Mouse (Mus musculus) heart, embryonic 14.5 days (tissue): ENCODE data around the gene Txndc9. TPM values are rescaled to one million over a fixed set of nuclear protein-coding genes. Genes with fewer than 3 reads are reported as not detected.

ENCODE experiments used
- ATAC-seq: fragments of 200-750 bp; cut with Nextera tagmentation; 2 replicates; pipeline ENCODE4 v1.8.0; 2017; ENCODE audit warnings: low read depth, moderate TSS enrichment; ENCODE audit not compliant: insufficient number of reproducible peaks, insufficient read depth, low FRiP score
- H3K27ac ChIP-seq, 2 experiments: fragments of 200-500 bp in 1 of 2; fragments of 300-500 bp in 1 of 2; sonication (generic) in 1 of 2; replicated peaks in 1 of 2; 2 replicates each; pipeline ENCODE4 v1.5.1; 2012 to 2014; ENCODE audit warnings: low read depth in 2 of 2, low read length in 2 of 2, control low read depth in 1 of 2, mild to moderate bottlenecking in 1 of 2, mixed read lengths in 1 of 2; ENCODE audit not compliant: control insufficient read depth in 1 of 2, insufficient read depth in 1 of 2
- H3K27me3 ChIP-seq: fragments of 300-500 bp; sonication (generic); 2 replicates; pipeline ENCODE4 v1.6.1; 2014; ENCODE audit warnings: mild to moderate bottlenecking, low read length, control low read depth; ENCODE audit not compliant: control insufficient read depth, insufficient read depth
- H3K36me3 ChIP-seq: fragments of 300-500 bp; sonication (generic); 2 replicates; pipeline ENCODE4 v1.6.1; 2014; ENCODE audit warnings: mild to moderate bottlenecking, control low read depth, low read length, mixed read lengths; ENCODE audit not compliant: control insufficient read depth, insufficient read depth
- H3K4me1 ChIP-seq, 2 experiments: fragments of 200-500 bp in 1 of 2; fragments of 300-500 bp in 1 of 2; sonication (generic) in 1 of 2; 2 replicates each; pipeline ENCODE4 v1.6.1; 2012 to 2014; ENCODE audit warnings: low read length in 2 of 2, control low read depth in 1 of 2, mixed read lengths in 1 of 2; ENCODE audit not compliant: control insufficient read depth in 2 of 2, insufficient read depth in 2 of 2
- H3K4me2 ChIP-seq: fragments of 300-500 bp; sonication (generic); 2 replicates; pipeline ENCODE4 v1.6.1; 2014; ENCODE audit warnings: mild to moderate bottlenecking, low read length
- H3K4me3 ChIP-seq, 2 experiments: fragments of 200-500 bp in 1 of 2; fragments of 300-500 bp in 1 of 2; sonication (generic) in 1 of 2; 2 replicates each; pipeline ENCODE4 v1.5.1; 2012 to 2014; ENCODE audit warnings: low read length in 2 of 2, mild to moderate bottlenecking in 2 of 2, control low read depth in 1 of 2, low read depth in 1 of 2, moderate library complexity in 1 of 2; ENCODE audit not compliant: control insufficient read depth in 1 of 2, insufficient read depth in 1 of 2
- H3K9ac ChIP-seq: fragments of 300-500 bp; sonication (generic); 2 replicates; pipeline ENCODE4 v1.6.1; 2014; ENCODE audit warnings: mild to moderate bottlenecking, low read length
- H3K9me3 ChIP-seq: fragments of 300-500 bp; sonication (generic); 2 replicates; pipeline ENCODE4 v1.6.1; 2016; ENCODE audit warnings: low read length, control low read depth; ENCODE audit not compliant: control insufficient read depth
- WGBS: fragments of 180-500 bp; shearing (Covaris S2); extraction: QIAGEN DNeasy Blood & Tissue Kit; methylation state at CpG from one replicate; pipeline ENCODE4 v1.1.7; 2014; 5-methylcytosine and 5-hydroxymethylcytosine counted together
- polyA plus RNA-seq: library from polyadenylated mRNA; unstranded; fragments of >200 nt; fragmentation: Nextera tagmentation; extraction: Ambion mirVana; gene quantifications from 2 replicates; pipeline ENCODE4 v1.2.1, GENCODE M21; 2014

The Txndc9 gene
- 97.9 and 107 TPM in 2 replicates for polyA plus RNA-seq

DNA sequence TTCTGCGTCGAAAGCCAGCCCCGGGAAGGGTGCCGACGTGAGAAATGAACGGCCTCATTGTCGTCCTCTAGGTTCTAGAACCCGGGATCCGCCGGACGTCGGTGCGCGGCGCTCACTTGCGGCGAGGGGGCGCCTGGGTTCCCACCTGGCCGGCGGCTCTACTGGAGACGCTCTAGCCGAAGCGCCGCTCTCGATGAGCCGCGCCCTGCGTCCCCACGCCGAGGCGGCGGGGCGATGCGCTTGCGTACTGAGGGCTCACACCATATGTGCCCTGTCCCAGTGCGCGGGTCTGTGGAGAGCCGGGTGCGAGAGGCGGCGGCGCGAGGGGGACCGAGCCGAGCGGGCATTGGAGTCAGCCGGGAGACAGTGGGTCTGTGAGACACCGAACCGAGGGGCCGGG, at the start of gene Txndc9, which contains the start of gene Eif5b:
TSS of gene Txndc9 (minus strand) at position 27 of the 400 bp plus-strand sequence.
TSS of gene Eif5b (plus strand) at position 144 of the 400 bp plus-strand sequence.
- H3K9me3 ChIP-seq = no peaks in the 10 kb centered on the region
- H3K4me1 ChIP-seq = peaks cover 0 to 16% of the 10 kb centered on the region in 2 experiments; a peak in 2 of 4 replicates
- peak within 1 kb of the TSS; percentile 82 for H3K4me2 ChIP-seq
- WGBS = 0% methylated on average over 50 of the region's 50 CpGs
- peak within 1 kb of the TSS; percentile 93 to 98 for H3K27ac ChIP-seq
- ATAC-seq = peak; percentile 93
- H3K9ac ChIP-seq = peak within 1 kb of the TSS; percentile 95
- H3K27me3 ChIP-seq = no peaks in the 10 kb centered on the region
- peaks cover 28% of the 10 kb centered on the region for H3K36me3 ChIP-seq
- H3K4me3 ChIP-seq = peak within 1 kb of the TSS; percentile 85 to 94

DNA sequence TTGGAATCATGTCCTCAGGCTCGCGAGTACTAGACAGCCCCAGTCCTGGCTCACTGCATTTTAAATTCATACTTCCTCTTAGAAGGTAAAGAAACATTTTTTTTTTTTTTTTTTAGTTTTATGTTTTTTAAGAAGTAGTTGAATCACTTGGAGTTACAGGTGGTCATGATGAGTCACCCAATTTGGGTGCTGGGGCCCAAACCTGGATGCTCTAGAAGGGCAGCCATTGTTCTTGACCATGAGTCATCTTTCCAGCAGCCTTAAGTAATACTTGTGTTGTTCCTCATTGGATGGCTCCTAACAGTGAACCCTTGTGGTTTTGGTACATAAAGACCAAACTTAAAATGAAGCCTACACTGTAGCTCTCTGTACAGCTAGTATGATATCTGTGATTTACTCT, 41.2 kb upstream of the Txndc9 start:
- Histone ChIP-seq H3K9ac (no peak overlapping the region), H3K27ac (no peak overlapping the region), H3K4me1 (no peaks in the 10 kb centered on the region), H3K4me3 (no peak overlapping the region), H3K9me3 (no peaks in the 10 kb centered on the region), H3K27me3 (no peaks in the 10 kb centered on the region), H3K36me3 (peaks cover 93% of the 10 kb centered on the region), H3K4me2 (no peak overlapping the region)
- WGBS = 94% methylated on average over 2 of the region's 2 CpGs
- no peak for ATAC-seq

DNA sequence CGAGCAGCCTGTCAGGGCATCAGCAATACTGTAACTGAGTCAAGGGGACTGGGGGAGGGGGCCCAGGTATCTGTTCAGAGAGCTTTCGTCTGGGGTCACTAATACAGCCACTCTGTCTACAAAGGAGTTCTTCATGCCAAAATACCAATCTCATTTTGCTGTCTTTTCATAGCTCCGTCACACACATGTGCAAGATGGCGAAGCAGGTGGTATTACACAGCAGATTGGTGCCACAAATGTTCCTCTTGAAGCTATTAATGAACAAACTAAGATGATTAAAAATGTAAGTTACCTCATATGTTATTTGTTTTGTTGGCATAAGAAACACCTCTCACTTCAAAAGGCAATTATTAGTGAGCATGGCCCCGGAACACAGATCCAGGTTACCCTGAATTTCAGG, 39.7 kb upstream of the Txndc9 start:
- peaks cover 95% of the 10 kb centered on the region for H3K36me3 ChIP-seq
- H3K9me3 ChIP-seq = no peaks in the 10 kb centered on the region
- no peak overlapping the region for H3K4me3 ChIP-seq
- 76% methylated on average over 5 of the region's 5 CpGs for WGBS
- H3K4me1 ChIP-seq = no peaks in the 10 kb centered on the region
- no peak overlapping the region for H3K4me2 ChIP-seq
- no peak overlapping the region for H3K27ac ChIP-seq
- H3K27me3 ChIP-seq = no peaks in the 10 kb centered on the region
- no peak for ATAC-seq
- H3K9ac ChIP-seq = no peak overlapping the region

DNA sequence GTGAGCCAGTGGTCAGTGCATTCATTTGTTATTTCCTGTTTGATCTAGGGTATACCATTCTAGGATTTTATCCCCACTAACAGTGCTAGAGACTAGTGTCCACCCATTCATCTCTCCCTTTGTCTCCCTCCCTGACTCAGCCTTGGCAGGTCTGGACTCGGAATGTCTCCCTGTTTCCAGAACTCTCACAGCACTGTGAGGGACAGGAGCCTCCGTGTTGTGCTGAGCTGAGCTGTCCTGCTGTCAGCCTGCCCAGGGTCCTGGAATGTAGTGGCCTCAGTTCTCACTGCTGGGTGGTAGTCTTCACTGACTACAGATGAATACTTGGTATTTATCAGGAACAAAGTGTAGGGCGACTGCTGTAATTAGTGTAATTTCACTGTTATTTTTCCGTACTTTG, 37.8 kb upstream of the Txndc9 start:
- ATAC-seq = no peak
- no peaks in the 10 kb centered on the region for H3K9me3 ChIP-seq
- peaks cover 91% of the 10 kb centered on the region for H3K36me3 ChIP-seq
- H3K4me1 ChIP-seq = no peaks in the 10 kb centered on the region
- H3K27me3 ChIP-seq = no peaks in the 10 kb centered on the region
- WGBS = 83% methylated on average over 4 of the region's 4 CpGs
- no peak overlapping the region for H3K4me2 ChIP-seq
- no peak overlapping the region for H3K27ac ChIP-seq
- no peak overlapping the region for H3K9ac ChIP-seq
- no peak overlapping the region for H3K4me3 ChIP-seq

DNA sequence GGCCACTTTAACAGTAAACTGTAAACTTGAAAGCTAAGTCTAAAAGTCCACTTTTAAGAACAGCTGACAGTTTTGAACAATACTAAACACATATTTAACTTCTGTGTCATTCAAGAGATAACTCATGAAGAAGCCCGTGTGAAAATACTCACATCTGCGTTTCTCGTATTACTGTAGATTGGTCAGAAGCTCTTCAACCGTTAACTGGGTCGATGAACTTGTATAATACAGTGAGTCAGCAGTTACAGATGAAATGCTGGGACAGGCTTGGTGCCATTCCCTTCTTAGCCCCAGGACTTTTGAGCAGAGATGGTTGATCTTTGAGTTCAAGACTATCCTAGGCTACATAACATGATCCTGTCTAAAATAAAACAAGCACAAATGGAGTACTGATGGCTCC, 33.7 kb upstream of the Txndc9 start:
- Histone ChIP-seq H3K27ac (no peak overlapping the region), H3K36me3 (peaks cover 64% of the 10 kb centered on the region), H3K9ac (no peak overlapping the region), H3K4me1 (no peaks in the 10 kb centered on the region), H3K4me2 (no peak overlapping the region), H3K9me3 (no peaks in the 10 kb centered on the region), H3K4me3 (no peak overlapping the region), H3K27me3 (no peaks in the 10 kb centered on the region)
- no peak for ATAC-seq
- WGBS = 92% methylated on average over 5 of the region's 5 CpGs

DNA sequence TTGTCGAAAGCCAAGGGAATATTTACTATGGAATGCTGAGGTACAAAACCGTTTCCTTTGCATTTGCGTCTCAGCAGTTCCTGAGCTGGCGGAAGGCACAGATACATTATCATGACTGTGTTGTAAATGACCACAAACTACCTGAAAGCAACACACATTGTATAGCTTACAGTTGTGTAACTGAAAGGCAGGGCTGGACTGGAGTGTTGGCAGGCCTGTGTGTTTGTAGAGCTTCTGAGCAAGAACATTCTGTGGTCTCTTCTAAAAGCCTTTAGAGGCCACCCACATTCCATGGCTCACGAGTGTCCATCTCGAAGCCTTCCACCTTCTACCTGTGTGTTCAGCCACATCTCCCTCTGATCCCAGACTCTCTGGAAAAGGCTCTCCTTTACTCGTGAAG, 29.6 kb upstream of the Txndc9 start:
- no peak for ATAC-seq
- Histone ChIP-seq H3K36me3 (peaks cover 52% of the 10 kb centered on the region), H3K4me1 (no peaks in the 10 kb centered on the region), H3K27me3 (no peaks in the 10 kb centered on the region), H3K4me3 (no peak overlapping the region), H3K9me3 (no peaks in the 10 kb centered on the region), H3K9ac (no peak overlapping the region), H3K4me2 (no peak overlapping the region), H3K27ac (no peak overlapping the region)
- WGBS = 91% methylated on average over 7 of the region's 7 CpGs

DNA sequence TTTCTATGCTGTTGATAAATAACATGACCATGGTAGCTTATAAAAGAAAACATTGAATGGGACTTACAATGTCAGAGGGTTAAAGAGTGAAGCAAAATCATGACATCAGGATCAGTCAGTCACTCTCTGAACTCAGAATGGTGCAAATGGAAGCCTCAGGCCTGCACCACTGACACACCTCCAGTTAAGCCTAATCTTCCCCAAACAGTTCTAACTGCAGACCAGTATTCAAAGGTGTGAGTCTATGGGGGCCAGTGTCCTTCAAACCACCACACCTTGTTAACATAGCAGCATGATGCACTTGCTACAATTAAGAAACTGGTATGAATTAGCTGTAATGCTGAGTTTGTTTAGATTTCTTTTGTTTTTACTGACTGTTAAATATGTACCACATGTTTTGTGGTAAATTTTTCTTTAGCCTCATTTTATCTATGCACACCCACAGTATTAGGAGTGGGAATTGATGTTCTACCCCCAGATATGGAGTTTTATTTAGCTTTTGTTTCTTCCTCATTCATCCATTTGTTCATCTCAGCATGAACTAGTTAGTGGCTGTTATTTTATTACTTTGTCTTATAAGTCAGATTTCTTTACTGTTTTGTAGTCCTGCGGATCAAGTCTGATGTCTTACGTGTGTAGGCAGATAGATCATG, 17.0 kb upstream of the Txndc9 start:
- Histone ChIP-seq H3K27ac (no peak overlapping the region), H3K27me3 (no peaks in the 10 kb centered on the region), H3K4me3 (no peak overlapping the region), H3K9me3 (no peaks in the 10 kb centered on the region), H3K9ac (no peak overlapping the region), H3K4me1 (no peaks in the 10 kb centered on the region; a peak in 1 of 4 replicates), H3K4me2 (no peak overlapping the region), H3K36me3 (peaks cover 21% of the 10 kb centered on the region)
- no peak for ATAC-seq
- WGBS = 93% methylated on average over 2 of the region's 2 CpGs

DNA sequence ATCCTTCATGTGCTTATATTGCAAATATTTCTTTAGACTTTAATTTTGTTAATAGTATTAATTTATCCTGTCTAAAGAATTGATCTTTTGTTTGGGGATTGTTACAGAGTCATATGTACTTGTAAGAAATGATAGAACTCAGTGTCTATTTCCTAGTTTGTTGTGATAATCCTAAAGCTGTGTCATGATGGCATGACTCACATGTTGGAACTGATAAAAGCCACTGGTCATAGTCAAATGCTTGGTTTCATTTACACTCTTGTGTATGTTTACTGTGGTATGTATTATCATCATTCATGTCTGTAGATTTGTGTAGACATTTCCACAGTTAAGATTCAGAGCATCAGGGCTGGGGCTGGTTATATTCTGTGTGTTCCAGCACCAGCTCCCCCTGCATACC, 14.8 kb upstream of the Txndc9 start:
- ATAC-seq = no peak
- H3K36me3 ChIP-seq = no peaks in the 10 kb centered on the region
- no peaks in the 10 kb centered on the region for H3K9me3 ChIP-seq
- no peaks in the 10 kb centered on the region; a peak in 1 of 4 replicates for H3K4me1 ChIP-seq
- no peaks in the 10 kb centered on the region for H3K27me3 ChIP-seq
- no peak overlapping the region for H3K27ac ChIP-seq
- no peak overlapping the region for H3K4me2 ChIP-seq
- no peak overlapping the region for H3K4me3 ChIP-seq
- H3K9ac ChIP-seq = no peak overlapping the region
